13 mouse cellular contexts compared by ENCODE assay signal in the genomic region with DNA sequence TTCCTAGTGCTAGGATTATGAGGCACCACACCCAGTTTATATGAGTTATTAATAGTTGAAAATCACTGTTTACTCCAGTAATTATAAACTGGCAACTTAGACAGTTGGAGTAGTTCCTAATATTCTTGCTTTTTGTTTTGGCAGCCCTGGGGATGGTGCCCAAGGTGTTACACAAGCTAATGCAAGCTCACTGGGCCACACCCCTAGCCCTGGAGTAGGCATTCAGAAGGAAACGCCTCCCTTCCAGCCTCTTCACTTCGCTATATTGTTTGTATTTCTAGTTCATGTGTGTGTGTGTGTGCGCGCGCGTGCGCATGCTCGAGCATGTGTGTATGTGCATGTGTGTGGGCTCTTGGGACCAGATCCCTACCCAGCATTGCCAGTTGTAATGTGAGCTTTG.
"Had no signal": no experiment of that assay in that cellular context is flagged by ENCODE, and none has a peak within 500 bp of the region (broad histone marks: within the 10 kb centered on the region; RNA-seq: fewer than 3 reads in every experiment).

No protein-coding gene starts in this region.

- DNase-seq: kidney, adult 11 months; kidney, adult 9 months; kidney, postnatal 36 days; liver, embryonic 13.5 days; liver, postnatal 0 days; right cerebral cortex, adult 18-20 months; right cerebral cortex, postnatal 25 days had no signal

- ATAC-seq: liver, postnatal 0 days had no signal

- H3K9ac ChIP-seq: limb, embryonic 15.5 days; liver, embryonic 13.5 days; liver, postnatal 0 days; neural tube, embryonic 15.5 days had no signal

- H3K9me3 ChIP-seq: limb, embryonic 15.5 days; liver, embryonic 13.5 days; megakaryocyte, embryonic 14.5 days; neural tube, embryonic 15.5 days had no signal

- H3K4me1 ChIP-seq: limb, embryonic 15.5 days; liver, embryonic 13.5 days; neural tube, embryonic 15.5 days had no signal

- H3K4me2 ChIP-seq: limb, embryonic 15.5 days; liver, embryonic 13.5 days; midbrain, embryonic 11.5 days; neural tube, embryonic 15.5 days had no signal

- H3K27me3 ChIP-seq: limb, embryonic 15.5 days; liver, embryonic 13.5 days; megakaryocyte, embryonic 14.5 days; neural tube, embryonic 15.5 days had no signal

- H3K27ac ChIP-seq: kidney, postnatal 0 days; limb, embryonic 15.5 days; liver, embryonic 13.5 days; macrophage; neural tube, embryonic 15.5 days had no signal

- H3K4me3 ChIP-seq: limb, embryonic 15.5 days; liver, embryonic 13.5 days; megakaryocyte, embryonic 14.5 days; neural tube, embryonic 15.5 days had no signal
